Mouse (Mus musculus) cortical plate, adult 2 months (tissue): ENCODE measurements around the gene Gng4.

Experiments used
- CTCF ChIP-seq: fragments of 200-500 bp; IDR thresholded peaks from 2 replicates; pipeline ENCODE4 v1.5.1; 2011; ENCODE audit warnings: mild to moderate bottlenecking, control low read depth, low read length; ENCODE audit not compliant: insufficient read depth; ENCODE audit errors: extremely low read depth
- POLR2A ChIP-seq: fragments of 200-500 bp; IDR thresholded peaks from 2 replicates; pipeline ENCODE4 v1.6.1; 2011; ENCODE audit warnings: mild to moderate bottlenecking, low read length, control low read depth; ENCODE audit not compliant: insufficient read depth; ENCODE audit errors: extremely low read depth

GRCm38 (mm10) chr13:13826533-13826932 is 42.7 kb downstream of the Gng4 start:
- TF ChIP-seq CTCF (no peak), POLR2A (no peak)
